In the genomic region with DNA sequence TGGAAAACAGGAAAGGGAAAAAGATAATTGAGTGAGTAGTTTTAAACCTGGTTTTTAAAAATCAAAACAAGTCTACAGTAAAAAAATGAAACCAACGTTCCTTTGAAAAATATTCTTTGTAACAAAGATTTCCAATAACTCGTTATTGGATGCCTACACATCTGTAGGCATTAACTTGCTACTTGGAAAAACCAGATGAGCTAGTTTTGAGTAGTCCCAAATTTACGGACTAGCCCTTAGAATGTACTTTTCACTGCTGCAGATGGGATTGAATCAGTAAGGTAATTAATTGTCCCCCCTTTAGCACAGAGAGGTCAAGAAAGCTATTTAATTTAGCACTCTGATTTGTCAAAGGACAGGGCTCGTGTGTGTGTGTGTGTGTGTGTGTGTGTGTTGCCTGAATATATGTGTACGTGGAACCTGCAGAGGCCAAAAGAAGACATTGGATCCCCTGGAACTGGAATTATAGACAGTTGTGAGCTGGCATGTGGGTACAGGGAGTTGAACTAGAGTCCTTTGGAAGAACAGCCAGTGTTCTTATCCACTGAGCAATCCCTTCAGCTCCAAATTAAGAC, we compare ENCODE assay signal across 8 mouse cellular contexts. TPM values are rescaled to one million over a fixed set of nuclear protein-coding genes. Genes with fewer than 3 reads are reported as not detected.
DNase-seq lines count a peak whose midpoint lies in the region; ATAC-seq and TF ChIP-seq lines count a peak whose summit lies in the region.

No protein-coding gene starts in this region.

- peak overlapping the region; percentile 83 for H3K9ac ChIP-seq in midbrain, embryonic 12.5 days (replicated peaks)

- 0 out of 2 replicates have a peak overlapping the region, but pooled peaks have one; percentile 28 for H3K27ac ChIP-seq in kidney, adult 2 months (ENCODE audit: insufficient read depth, low read depth, low read length)
- H3K27ac ChIP-seq in hindbrain, embryonic 10.5 days, result peak overlapping the region; percentile 98
- H3K27ac ChIP-seq in midbrain, embryonic 12.5 days (replicated peaks), result peak overlapping the region; percentile 97
- no peak overlapping the region for H3K27ac ChIP-seq in thymus, adult 2 months (ENCODE audit: control insufficient read depth, insufficient read depth, low read length)

- H3K4me3 ChIP-seq in kidney, adult 2 months (ENCODE audit: insufficient read depth, low read depth, low read length), result no peak overlapping the region; the same call in none of the 2 replicates
- peak overlapping the region; percentile 75 for H3K4me3 ChIP-seq in hindbrain, embryonic 10.5 days
- H3K4me3 ChIP-seq in midbrain, embryonic 12.5 days, result peak overlapping the region; percentile 62
- H3K4me3 ChIP-seq in thymus, adult 2 months (ENCODE audit: control insufficient read depth, insufficient read depth, low read length), result no peak overlapping the region

- DNase-seq in kidney, adult 2 months, result no peak
- DNase-seq in kidney, adult 18-20 months, result no peak
- peak; percentile 31 for DNase-seq in NIH3T3 (ENCODE audit: low read depth)
- DNase-seq in hindbrain, embryonic 10.5 days (ENCODE audit: low spot score), result peak; percentile 12
- DNase-seq in thymus, adult 2 months, result no peak
- no peak for DNase-seq in layer of hippocampus, postnatal 14 days (ENCODE audit: low spot score in 2 of 2)
- no peak for DNase-seq in left cerebral cortex, postnatal 25 days (ENCODE audit: low spot score in 2 of 2)

- no peak for TF ChIP-seq POLR2A in kidney, adult 2 months (IDR thresholded peaks at IDR 0.05; ENCODE audit: low read depth, low read length)
- TF ChIP-seq POLR2A in thymus, adult 2 months (IDR thresholded peaks at IDR 0.05; ENCODE audit: control insufficient read depth, extremely low read depth, insufficient read depth, low read length, poor library complexity), result no peak

- TF ChIP-seq CTCF in kidney, adult 2 months (conservative IDR thresholded peaks at IDR 0.05; ENCODE audit: insufficient read depth, insufficient read length, low read depth, low read length), result no peak
- no peak for TF ChIP-seq CTCF in thymus, adult 2 months (IDR thresholded peaks at IDR 0.05; ENCODE audit: borderline replicate concordance, control insufficient read depth, extremely low read depth, insufficient read depth, low read length, poor library complexity)

- H3K27me3 ChIP-seq in kidney, adult 2 months (replicated peaks; ENCODE audit: control insufficient read depth, insufficient read depth, low read length), result no peaks in the 10 kb centered on the region
- H3K27me3 ChIP-seq in hindbrain, embryonic 10.5 days (ENCODE audit: insufficient read depth, poor library complexity, severe bottlenecking), result no peaks in the 10 kb centered on the region
- H3K27me3 ChIP-seq in midbrain, embryonic 12.5 days, result no peaks in the 10 kb centered on the region
- no peaks in the 10 kb centered on the region for H3K27me3 ChIP-seq in thymus, adult 2 months (ENCODE audit: control insufficient read depth, insufficient read depth, low read length)

- H3K4me1 ChIP-seq in kidney, adult 2 months (ENCODE audit: control insufficient read depth, insufficient read depth, low read length), result peaks cover 4% of the 10 kb centered on the region; the same call in 1 of the 2 replicates
- H3K4me1 ChIP-seq in hindbrain, embryonic 10.5 days (replicated peaks), result peaks cover 22% of the 10 kb centered on the region
- peaks cover 26% of the 10 kb centered on the region for H3K4me1 ChIP-seq in midbrain, embryonic 12.5 days
- H3K4me1 ChIP-seq in thymus, adult 2 months (replicated peaks; ENCODE audit: control insufficient read depth, insufficient read depth, low read length), result peaks cover 22% of the 10 kb centered on the region

- H3K9me3 ChIP-seq in hindbrain, embryonic 10.5 days, result 0 out of 2 replicates have a peak, but pooled peaks cover 11% of the 10 kb centered on the region
- 0 out of 2 replicates have a peak, but pooled peaks cover 3% of the 10 kb centered on the region for H3K9me3 ChIP-seq in midbrain, embryonic 12.5 days

- peaks cover 1% of the 10 kb centered on the region for H3K36me3 ChIP-seq in kidney, adult 2 months (ENCODE audit: control insufficient read depth, insufficient read depth, low read length)
- H3K36me3 ChIP-seq in hindbrain, embryonic 10.5 days, result peaks cover 37% of the 10 kb centered on the region
- peaks cover 29% of the 10 kb centered on the region for H3K36me3 ChIP-seq in midbrain, embryonic 12.5 days
- peaks cover under 1% of the 10 kb centered on the region; the same call in 1 of the 2 replicates for H3K36me3 ChIP-seq in thymus, adult 2 months (ENCODE audit: control insufficient read depth, insufficient read depth, low read length)

- no peak for ATAC-seq in midbrain, embryonic 12.5 days (ENCODE audit: low FRiP score, low read depth)

- intact Hi-C loops in left cerebral cortex, postnatal 25 days (cut with DNase I), result loop anchor here (2.0 kb wide), 2 partner anchors 25 to 73 kb away; a partner anchor contains a TSS

- peak overlapping the region; percentile 75 for H3K4me2 ChIP-seq in midbrain, embryonic 12.5 days (replicated peaks)

- WGBS in kidney, adult 2 months, result 0% methylated on average over 5 of the region's 5 CpGs
- 21% methylated on average over 5 of the region's 5 CpGs for WGBS in hindbrain, embryonic 10.5 days
- 10% methylated on average over 5 of the region's 5 CpGs for WGBS in midbrain, embryonic 12.5 days
- 10% methylated on average over 5 of the region's 5 CpGs for WGBS in thymus, adult 2 months

RNA-seq across cellular contexts. Expression of a gene that starts 1.1 kb away (rescaled TPM):
- 13.2 and 18.1 TPM in 2 replicates for polyA plus RNA-seq in kidney, adult 2 months (2012; rRNA removed)
- polyA plus RNA-seq in hindbrain, embryonic 10.5 days (2016; fragmentation: Nextera tagmentation; extraction: Ambion mirVana), result 93.1 and 122 TPM in 2 replicates
- 134 and 136 TPM in 2 replicates for polyA plus RNA-seq in midbrain, embryonic 12.5 days (2016; fragmentation: Nextera tagmentation; extraction: Ambion mirVana)
- polyA plus RNA-seq in thymus, adult 2 months (2012; rRNA removed), result 30.6 and 36.4 TPM in 2 replicates
- 10 to 100 TPM; 65.1 to 72.3 TPM for total RNA-seq in layer of hippocampus, postnatal 14 days (2021)
- total RNA-seq in left cerebral cortex, postnatal 25 days (2021), result 10 to 100 TPM; 64.5 to 64.6 TPM

RNA-seq across cellular contexts. Expression of a gene that starts 5.3 kb away (rescaled TPM):
- 1.4 and 2.1 TPM in 2 replicates for polyA plus RNA-seq in kidney, adult 2 months (2012; rRNA removed)
- 14.5 and 14.9 TPM in 2 replicates for polyA plus RNA-seq in hindbrain, embryonic 10.5 days (2016; fragmentation: Nextera tagmentation; extraction: Ambion mirVana)
- 13.6 and 16.3 TPM in 2 replicates for polyA plus RNA-seq in midbrain, embryonic 12.5 days (2016; fragmentation: Nextera tagmentation; extraction: Ambion mirVana)
- 4.4 and 6.8 TPM in 2 replicates for polyA plus RNA-seq in thymus, adult 2 months (2012; rRNA removed)
- 1 to 10 TPM; 6.9 to 8.5 TPM for total RNA-seq in layer of hippocampus, postnatal 14 days (2021)
- 1 to 10 TPM; 7.2 to 7.5 TPM for total RNA-seq in left cerebral cortex, postnatal 25 days (2021)

RNA-seq across cellular contexts. Expression of a gene that starts 5.4 kb away (rescaled TPM):
- 0.07 TPM in 1 of 2 replicates, not detected in the other for polyA plus RNA-seq in kidney, adult 2 months (2012; rRNA removed)
- polyA plus RNA-seq in hindbrain, embryonic 10.5 days (2016; fragmentation: Nextera tagmentation; extraction: Ambion mirVana), result 1.6 and 1.9 TPM in 2 replicates
- polyA plus RNA-seq in midbrain, embryonic 12.5 days (2016; fragmentation: Nextera tagmentation; extraction: Ambion mirVana), result 1.0 and 4.5 TPM in 2 replicates
- not detected in 2 replicates for polyA plus RNA-seq in thymus, adult 2 months (2012; rRNA removed)
- not detected for total RNA-seq in layer of hippocampus, postnatal 14 days (2021)
- total RNA-seq in left cerebral cortex, postnatal 25 days (2021), result not detected

RNA-seq across cellular contexts. Expression of a gene that starts 22.9 kb away (rescaled TPM):
- polyA plus RNA-seq in kidney, adult 2 months (2012; rRNA removed), result 0.29 and 0.42 TPM in 2 replicates
- polyA plus RNA-seq in hindbrain, embryonic 10.5 days (2016; fragmentation: Nextera tagmentation; extraction: Ambion mirVana), result 6.9 and 8.2 TPM in 2 replicates
- polyA plus RNA-seq in midbrain, embryonic 12.5 days (2016; fragmentation: Nextera tagmentation; extraction: Ambion mirVana), result 10.4 and 11.2 TPM in 2 replicates
- polyA plus RNA-seq in thymus, adult 2 months (2012; rRNA removed), result 1.5 and 1.7 TPM in 2 replicates
- total RNA-seq in layer of hippocampus, postnatal 14 days (2021), result 1 to 10 TPM; 3.6 to 4.5 TPM
- 1 to 10 TPM; 5.0 to 5.1 TPM for total RNA-seq in left cerebral cortex, postnatal 25 days (2021)

RNA-seq across cellular contexts. Expression of a gene that starts 26.1 kb away (rescaled TPM):
- 0.64 and 1.4 TPM in 2 replicates for polyA plus RNA-seq in kidney, adult 2 months (2012; rRNA removed)
- polyA plus RNA-seq in hindbrain, embryonic 10.5 days (2016; fragmentation: Nextera tagmentation; extraction: Ambion mirVana), result 9.8 and 11.2 TPM in 2 replicates
- polyA plus RNA-seq in midbrain, embryonic 12.5 days (2016; fragmentation: Nextera tagmentation; extraction: Ambion mirVana), result 17.0 and 18.8 TPM in 2 replicates
- polyA plus RNA-seq in thymus, adult 2 months (2012; rRNA removed), result 5.4 and 8.1 TPM in 2 replicates
- total RNA-seq in layer of hippocampus, postnatal 14 days (2021), result 10 to 100 TPM; 25.3 to 27.6 TPM
- total RNA-seq in left cerebral cortex, postnatal 25 days (2021), result 10 to 100 TPM; 34.9 to 36.0 TPM

Comparison
In these comparisons a context has a peak if more than half of its experiments do, and no peak if none do; other contexts are left out.
1. DNase-seq: peak in NIH3T3 (single experiment) and hindbrain, embryonic 10.5 days (single experiment); none in kidney, adult 2 months (single experiment), kidney, adult 18-20 months (single experiment), thymus, adult 2 months (single experiment), layer of hippocampus, postnatal 14 days (0 of 2) and left cerebral cortex, postnatal 25 days (0 of 2).
2. H3K4me3 ChIP-seq: peak in hindbrain, embryonic 10.5 days (single experiment) and midbrain, embryonic 12.5 days (single experiment); none in kidney, adult 2 months (single experiment) and thymus, adult 2 months (single experiment).